Mouse (Mus musculus): ENCODE measurements around the gene Ganab. TPM values are rescaled to one million over a fixed set of nuclear protein-coding genes. Genes with fewer than 3 reads are reported as not detected.

Ganab gene
- 41.4 and 42.3 TPM in 2 replicates for polyA plus RNA-seq (2015; fragmentation: Nextera tagmentation; extraction: Ambion mirVana)

- H3K36me3 ChIP-seq (ENCODE audit: control insufficient read depth, insufficient read depth), result peaks cover 20% of the 10 kb centered on the region
- H3K4me2 ChIP-seq (replicated peaks; ENCODE audit: low read depth), result peak within 1 kb of the TSS; percentile 80
- no peaks in the 10 kb centered on the region for H3K27me3 ChIP-seq (replicated peaks; ENCODE audit: control insufficient read depth, insufficient read depth, low read length)
- 0 out of 2 replicates have a peak, but pooled peaks have one; percentile 26 for TF ChIP-seq CTCF (IDR thresholded peaks at IDR 0.05; ENCODE audit: low read depth)
- WGBS, result under 1% methylated on average over 53 of the region's 53 CpGs
- H3K9me3 ChIP-seq (ENCODE audit: control insufficient read depth), result no peaks in the 10 kb centered on the region
- no peaks in the 10 kb centered on the region for H3K4me1 ChIP-seq (replicated peaks; ENCODE audit: control insufficient read depth, insufficient read depth, low read length)
- peak within 1 kb of the TSS; percentile 95 for H3K9ac ChIP-seq (ENCODE audit: low read depth, low read length)
- H3K4me3 ChIP-seq (ENCODE audit: low read depth, low read length), result peak within 1 kb of the TSS; percentile 99
- peak within 1 kb of the TSS; percentile 89 for H3K27ac ChIP-seq (ENCODE audit: low read depth, low read length)
- ATAC-seq, result peak; percentile 99
Observed at GRCm38 (mm10) chr19:8897865-8898495, at the start of gene Ganab. Ganab (plus strand) TSS chr19:8898071.

DNA sequence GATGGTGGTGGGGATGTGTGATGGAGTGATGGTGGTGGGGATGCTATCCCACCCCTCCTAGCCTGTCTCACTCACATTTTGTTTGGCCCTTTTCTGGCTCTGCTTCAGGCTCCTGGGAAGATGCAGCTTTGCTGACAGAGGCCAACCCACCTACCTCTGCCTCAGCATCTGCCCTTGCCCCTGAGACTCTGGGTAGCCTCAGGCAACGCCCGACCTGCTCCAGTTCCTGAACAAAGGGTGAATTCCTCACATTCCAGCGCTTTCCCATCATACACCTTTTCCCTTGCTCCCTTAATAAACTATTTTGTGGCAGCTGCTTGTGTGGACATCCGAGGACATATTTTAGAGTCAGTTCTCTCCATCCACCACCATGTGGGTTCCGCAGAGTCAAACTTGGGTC lies 49.5 kb upstream of the Ganab start:
- no peak for TF ChIP-seq CTCF (IDR thresholded peaks at IDR 0.05; ENCODE audit: low read depth)
- no peaks in the 10 kb centered on the region for H3K27me3 ChIP-seq (replicated peaks; ENCODE audit: control insufficient read depth, insufficient read depth, low read length)
- no peaks in the 10 kb centered on the region for H3K4me1 ChIP-seq (replicated peaks; ENCODE audit: control insufficient read depth, insufficient read depth, low read length)
- no peak overlapping the region for H3K27ac ChIP-seq (ENCODE audit: low read depth, low read length)
- H3K36me3 ChIP-seq (ENCODE audit: control insufficient read depth, insufficient read depth), result peaks cover 23% of the 10 kb centered on the region
- no peaks in the 10 kb centered on the region for H3K9me3 ChIP-seq (ENCODE audit: control insufficient read depth)
- H3K9ac ChIP-seq (ENCODE audit: low read depth, low read length), result no peak overlapping the region
- 64% methylated on average over 5 of the region's 5 CpGs for WGBS
- no peak overlapping the region for H3K4me3 ChIP-seq (ENCODE audit: low read depth, low read length)
- no peak overlapping the region for H3K4me2 ChIP-seq (replicated peaks; ENCODE audit: low read depth)
- no peak for ATAC-seq

DNA sequence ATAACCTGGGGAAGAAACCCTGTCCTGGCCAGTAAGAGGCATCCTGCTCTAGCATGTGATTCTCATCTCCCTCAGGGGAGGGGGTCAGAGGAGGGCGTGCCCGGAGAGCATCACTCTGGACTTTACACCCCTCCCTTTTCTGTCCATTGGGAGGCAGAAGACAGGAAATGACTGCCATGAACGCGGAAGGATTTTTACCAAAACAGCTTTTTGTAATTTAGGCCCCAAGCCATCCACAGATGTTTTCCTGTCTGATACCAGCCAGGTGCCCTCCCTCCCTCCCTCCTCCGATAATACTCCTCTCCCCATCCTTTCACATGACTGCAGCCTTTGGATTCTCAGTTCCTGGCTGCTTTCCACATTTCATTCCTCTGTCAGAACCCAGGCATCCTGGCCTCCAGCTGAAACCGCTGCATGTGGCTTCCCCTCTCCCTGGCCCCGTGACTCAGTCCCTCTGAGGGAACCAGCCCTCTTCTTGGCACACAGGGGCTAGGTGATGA lies 47.4 kb upstream of the Ganab start, which contains the start of gene Lrrn4cl:
TSS of gene Lrrn4cl (plus strand) at position 367 of the 500 bp plus-strand sequence.
- TF ChIP-seq CTCF (IDR thresholded peaks at IDR 0.05; ENCODE audit: low read depth), result no peak
- H3K9me3 ChIP-seq (ENCODE audit: control insufficient read depth), result no peaks in the 10 kb centered on the region
- 0 out of 2 replicates have a peak within 1 kb of the TSS, but pooled peaks have one; percentile 23 for H3K9ac ChIP-seq (ENCODE audit: low read depth, low read length)
- 21% methylated on average over 7 of the region's 7 CpGs for WGBS
- peak within 1 kb of the TSS; percentile 14; the same call in 1 of the 2 replicates for H3K4me2 ChIP-seq (replicated peaks; ENCODE audit: low read depth)
- no peaks in the 10 kb centered on the region for H3K27me3 ChIP-seq (replicated peaks; ENCODE audit: control insufficient read depth, insufficient read depth, low read length)
- H3K4me3 ChIP-seq (ENCODE audit: low read depth, low read length), result no peak within 1 kb of the TSS
- H3K4me1 ChIP-seq (replicated peaks; ENCODE audit: control insufficient read depth, insufficient read depth, low read length), result no peaks in the 10 kb centered on the region
- peaks cover 23% of the 10 kb centered on the region for H3K36me3 ChIP-seq (ENCODE audit: control insufficient read depth, insufficient read depth)
- H3K27ac ChIP-seq (ENCODE audit: low read depth, low read length), result peak within 1 kb of the TSS; percentile 11
- ATAC-seq, result peak; percentile 74

GRCm38 (mm10) chr19:8851639-8852038 lies 46.2 kb upstream of the Ganab start:
- H3K27ac ChIP-seq (ENCODE audit: low read depth, low read length), result no peak overlapping the region
- WGBS, result 40% methylated on average over 7 of the region's 7 CpGs
- no peaks in the 10 kb centered on the region for H3K9me3 ChIP-seq (ENCODE audit: control insufficient read depth)
- no peaks in the 10 kb centered on the region for H3K4me1 ChIP-seq (replicated peaks; ENCODE audit: control insufficient read depth, insufficient read depth, low read length)
- ATAC-seq, result no peak
- H3K36me3 ChIP-seq (ENCODE audit: control insufficient read depth, insufficient read depth), result peaks cover 13% of the 10 kb centered on the region
- no peak overlapping the region for H3K4me3 ChIP-seq (ENCODE audit: low read depth, low read length)
- TF ChIP-seq CTCF (IDR thresholded peaks at IDR 0.05; ENCODE audit: low read depth), result peak; percentile 35
- no peak overlapping the region for H3K9ac ChIP-seq (ENCODE audit: low read depth, low read length)
- H3K4me2 ChIP-seq (replicated peaks; ENCODE audit: low read depth), result peak overlapping the region; percentile 14; the same call in 1 of the 2 replicates
- H3K27me3 ChIP-seq (replicated peaks; ENCODE audit: control insufficient read depth, insufficient read depth, low read length), result no peaks in the 10 kb centered on the region

- ATAC-seq, result no peak
- Histone ChIP-seq H3K4me3 (ENCODE audit: low read depth, low read length) (no peak overlapping the region), H3K9me3 (ENCODE audit: control insufficient read depth) (no peaks in the 10 kb centered on the region), H3K27me3 (replicated peaks; ENCODE audit: control insufficient read depth, insufficient read depth, low read length) (no peaks in the 10 kb centered on the region), H3K36me3 (ENCODE audit: control insufficient read depth, insufficient read depth) (0 out of 2 replicates have a peak, but pooled peaks cover 6% of the 10 kb centered on the region), H3K9ac (ENCODE audit: low read depth, low read length) (no peak overlapping the region), H3K4me1 (replicated peaks; ENCODE audit: control insufficient read depth, insufficient read depth, low read length) (no peaks in the 10 kb centered on the region), H3K4me2 (replicated peaks; ENCODE audit: low read depth) (no peak overlapping the region), H3K27ac (ENCODE audit: low read depth, low read length) (no peak overlapping the region)
- WGBS, result 47% methylated on average over 10 of the region's 10 CpGs
- TF ChIP-seq CTCF (IDR thresholded peaks at IDR 0.05; ENCODE audit: low read depth), result no peak
Observed at GRCm38 (mm10) chr19:8852236-8852928, 45.5 kb upstream of the Ganab start.

GRCm38 (mm10) chr19:8853117-8853516 lies 44.8 kb upstream of the Ganab start:
- no peaks in the 10 kb centered on the region for H3K27me3 ChIP-seq (replicated peaks; ENCODE audit: control insufficient read depth, insufficient read depth, low read length)
- no peak for TF ChIP-seq CTCF (IDR thresholded peaks at IDR 0.05; ENCODE audit: low read depth)
- H3K36me3 ChIP-seq (ENCODE audit: control insufficient read depth, insufficient read depth), result no peaks in the 10 kb centered on the region
- H3K27ac ChIP-seq (ENCODE audit: low read depth, low read length), result no peak overlapping the region
- no peak overlapping the region for H3K9ac ChIP-seq (ENCODE audit: low read depth, low read length)
- no peak overlapping the region for H3K4me2 ChIP-seq (replicated peaks; ENCODE audit: low read depth)
- no peaks in the 10 kb centered on the region for H3K9me3 ChIP-seq (ENCODE audit: control insufficient read depth)
- 83% methylated on average over 3 of the region's 3 CpGs for WGBS
- H3K4me3 ChIP-seq (ENCODE audit: low read depth, low read length), result no peak overlapping the region
- no peaks in the 10 kb centered on the region for H3K4me1 ChIP-seq (replicated peaks; ENCODE audit: control insufficient read depth, insufficient read depth, low read length)
- ATAC-seq, result no peak

All from intestine, postnatal 0 days (tissue).